Mouse (Mus musculus) cerebellum, adult 8-10 months (tissue): ENCODE measurements around the gene Kif5a.
A peak's percentile ranks its signal among the peaks of the same experiment; 100 is the strongest.
"Not testable (repeated sequence)": the region's sequence is repeated elsewhere in the genome, so short reads cannot be mapped to it uniquely, and the experiment has no call there.

Source experiments
- DNase-seq: peaks from one replicate; pipeline ENCODE4 v3.0.0; 2022

The Kif5a gene

DNA sequence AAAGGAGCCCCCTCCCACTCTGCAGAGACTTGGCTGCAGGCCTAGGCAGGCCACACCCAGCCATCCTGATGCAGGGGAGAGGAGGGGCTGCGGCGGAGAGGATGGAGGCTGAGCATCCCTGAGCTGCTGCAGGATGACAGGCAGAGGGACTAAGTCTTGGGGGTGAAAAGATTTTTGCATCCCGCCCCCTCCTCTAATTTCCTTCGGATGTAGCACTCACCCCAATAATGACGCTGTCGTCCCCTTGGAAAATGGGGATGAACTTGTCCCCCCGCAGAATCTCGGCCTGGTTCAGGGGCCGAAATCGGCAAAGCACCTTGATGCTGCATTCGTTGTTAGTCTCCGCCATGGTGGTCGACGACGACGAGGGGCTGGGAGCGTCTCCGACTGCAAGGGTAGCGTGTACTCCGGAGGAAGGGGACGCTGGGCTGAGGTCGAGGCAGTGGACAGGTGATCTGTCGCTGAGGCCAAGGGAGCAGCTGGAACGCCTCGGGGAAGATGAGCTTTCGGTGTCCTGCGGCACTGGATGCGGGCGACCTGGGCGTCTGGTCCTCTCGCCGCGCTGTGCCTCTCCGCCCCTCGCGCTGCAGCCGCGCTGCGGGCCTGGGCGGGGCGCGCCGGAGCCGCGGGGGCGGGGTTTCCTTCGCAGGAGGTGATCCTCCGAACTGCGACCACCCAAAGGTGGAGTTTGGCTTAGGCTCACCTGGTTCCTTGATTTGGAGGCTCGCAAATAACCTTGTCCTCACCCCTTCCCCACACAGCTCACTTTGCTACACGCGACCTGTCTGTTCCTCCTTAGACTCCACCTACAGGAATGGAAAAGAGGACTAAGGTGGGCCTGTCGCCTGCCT lies at the start of gene Kif5a:
Kif5a (minus strand) TSS at position 801 of the 851 bp plus-strand sequence.
- peak; percentile 77 for DNase-seq

DNA sequence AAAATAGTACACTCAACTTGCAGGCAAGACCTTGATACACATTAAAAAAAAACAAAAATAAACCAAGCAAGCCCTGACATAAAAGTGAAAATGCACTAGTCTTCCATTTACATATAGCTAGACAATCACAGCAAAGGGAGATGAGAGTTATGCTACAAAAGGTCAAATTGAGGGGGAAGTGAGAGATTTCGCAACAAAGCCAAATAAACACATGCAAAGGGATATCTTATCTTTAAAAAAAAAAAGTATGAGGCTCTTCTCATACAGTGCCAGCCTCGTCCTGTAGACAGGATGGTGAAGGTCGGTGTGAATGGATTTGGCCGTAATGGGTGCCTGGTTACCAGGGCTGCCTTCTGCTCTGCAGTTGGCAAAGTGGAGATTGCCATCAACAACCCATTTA lies 49.7 kb upstream of the Kif5a start:
- no peak for DNase-seq

DNA sequence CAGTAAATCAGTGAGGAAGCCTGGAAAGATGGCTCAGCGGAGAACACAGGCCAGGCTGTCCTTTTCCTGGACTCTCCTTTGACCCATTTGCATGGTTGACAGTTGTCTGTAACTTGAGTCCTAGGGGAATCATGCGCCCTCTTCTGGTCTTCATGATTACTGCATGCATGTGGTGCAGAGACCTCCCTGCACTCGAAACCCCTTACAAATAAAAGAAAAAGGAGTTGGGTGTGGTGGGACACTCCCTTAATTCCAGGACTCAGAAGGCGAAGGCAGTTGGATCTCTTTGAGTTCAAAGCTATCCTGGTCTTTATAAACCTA lies 49.2 kb upstream of the Kif5a start:
- DNase-seq = peak; percentile 84

DNA sequence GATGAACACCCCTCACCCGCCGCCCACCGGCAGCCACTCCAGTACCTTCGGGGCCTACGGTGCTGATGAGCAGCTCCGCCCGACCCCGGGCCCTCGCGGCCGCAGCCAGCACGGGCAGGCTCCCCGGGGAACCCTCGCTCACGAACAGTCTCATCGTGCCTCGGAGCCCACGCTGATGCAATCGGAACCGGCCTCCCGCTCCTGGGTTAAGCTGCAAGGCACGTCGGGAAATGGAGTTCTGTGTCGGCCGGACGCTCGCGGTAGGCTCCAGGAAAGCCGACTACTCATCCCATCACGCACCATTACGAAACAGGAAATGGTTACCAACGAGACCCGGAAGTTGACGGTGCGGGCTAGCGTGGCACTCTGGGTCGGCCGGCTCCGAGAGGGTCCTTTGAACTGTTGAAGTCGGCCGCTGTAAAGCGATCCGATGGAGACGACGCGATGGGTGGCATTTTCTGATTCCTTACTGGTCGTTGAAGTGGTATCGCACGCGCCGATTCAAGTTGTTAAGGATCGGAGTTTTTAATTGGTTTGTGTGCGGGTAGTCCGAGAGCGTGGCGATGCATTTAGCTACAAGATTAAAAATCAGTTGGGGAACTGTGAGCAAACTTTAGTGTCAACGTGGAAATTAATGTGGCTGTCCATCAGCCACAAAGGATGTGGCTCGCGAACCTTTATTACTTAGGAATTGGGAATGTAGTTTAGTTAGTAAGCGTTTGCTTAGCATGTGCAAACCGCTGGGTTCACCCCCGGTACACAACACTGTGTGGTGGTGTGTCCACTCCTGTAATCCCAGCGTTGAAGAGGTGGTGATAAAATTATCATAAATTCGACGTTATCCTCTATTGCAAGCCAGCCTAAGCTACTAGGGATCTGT lies 48.6 kb upstream of the Kif5a start, which contains the start of gene Mars:
Mars (minus strand) TSS at position 311 of the 880 bp plus-strand sequence.
- DNase-seq = peak; percentile 91

DNA sequence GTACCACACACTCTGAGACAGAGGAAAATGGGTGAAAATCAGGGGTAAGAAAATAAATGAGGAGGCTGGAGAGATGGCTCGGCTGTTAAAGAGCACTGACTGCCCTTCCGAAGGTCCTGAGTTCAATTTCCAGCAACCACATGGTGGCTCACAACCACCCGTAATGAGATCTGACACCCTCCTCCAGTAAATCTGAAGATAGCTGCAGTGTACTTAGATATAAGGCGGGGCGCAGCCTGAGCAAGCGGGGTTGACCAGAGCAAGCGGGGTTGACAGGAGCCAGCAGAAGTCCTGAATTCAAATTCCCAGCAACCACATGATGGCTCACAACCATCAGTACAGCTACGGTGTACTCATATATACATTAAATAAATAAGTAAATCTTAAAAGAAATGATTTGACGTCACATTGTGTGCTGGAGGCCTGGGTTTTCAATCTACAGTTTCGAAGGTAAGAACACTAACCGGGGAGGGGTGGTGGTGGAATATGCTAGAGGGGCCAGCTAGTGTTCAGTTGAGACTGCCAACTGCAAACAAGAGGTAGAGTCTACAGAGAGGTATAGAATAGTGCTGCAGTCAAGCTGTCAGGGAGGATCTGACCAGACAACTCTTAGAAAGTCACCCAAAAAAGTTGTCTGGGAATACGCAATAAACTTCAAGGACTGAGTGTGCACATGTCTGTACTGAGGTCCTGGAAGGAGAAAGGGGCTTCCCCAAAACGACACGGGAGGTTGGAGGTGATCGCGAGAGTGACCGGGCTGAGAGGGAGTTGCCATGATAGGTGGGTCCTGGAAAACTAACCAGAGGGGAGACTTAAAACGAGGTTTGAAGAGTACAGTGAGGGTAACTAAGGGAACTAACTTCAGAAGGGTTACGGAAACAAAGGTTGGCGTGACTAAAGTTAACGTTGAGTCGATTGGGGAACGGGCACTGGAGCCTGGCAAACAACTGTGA lies 47.7 kb upstream of the Kif5a start:
- DNase-seq = no peak

DNA sequence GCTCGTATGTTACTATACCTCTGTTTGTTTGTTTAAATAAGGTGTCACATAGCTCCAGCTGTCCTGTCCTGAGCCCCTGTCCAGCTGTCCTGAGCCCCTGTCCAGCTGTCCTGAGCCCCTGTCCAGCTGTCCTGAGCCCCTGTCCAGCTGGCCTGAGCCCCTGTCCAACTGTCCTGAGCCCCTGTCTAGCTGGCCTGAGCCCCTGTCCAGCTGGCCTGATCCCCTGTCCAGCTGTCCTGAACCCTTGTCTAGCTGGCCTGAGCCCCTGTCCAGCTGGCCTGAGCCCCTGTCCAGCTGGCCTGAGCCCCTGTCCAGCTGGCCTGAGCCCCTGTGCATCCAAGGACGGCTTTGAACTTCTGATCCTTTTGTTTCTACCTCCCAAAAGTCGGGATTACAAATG lies 46.0 kb upstream of the Kif5a start:
- not testable (repeated sequence) for DNase-seq

DNA sequence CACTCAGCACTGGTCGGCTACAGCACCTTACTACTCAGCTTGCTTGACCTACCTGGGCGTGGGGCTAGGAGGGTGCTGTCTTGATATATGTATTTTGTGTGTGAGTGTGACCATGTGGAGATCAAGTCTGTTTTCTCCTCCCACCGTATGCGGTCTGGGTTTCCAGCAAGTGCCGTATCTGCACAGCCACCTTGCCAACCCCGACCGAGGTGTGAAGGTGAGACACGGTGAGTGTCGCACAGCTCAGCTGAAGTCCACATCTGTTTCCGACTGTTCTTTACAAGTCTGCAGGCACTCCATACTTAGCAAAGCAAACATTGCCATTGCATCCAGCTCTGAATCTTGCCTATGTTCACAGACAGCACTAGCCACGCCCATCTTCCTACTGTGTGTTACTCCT lies 40.0 kb upstream of the Kif5a start:
- no peak for DNase-seq

DNA sequence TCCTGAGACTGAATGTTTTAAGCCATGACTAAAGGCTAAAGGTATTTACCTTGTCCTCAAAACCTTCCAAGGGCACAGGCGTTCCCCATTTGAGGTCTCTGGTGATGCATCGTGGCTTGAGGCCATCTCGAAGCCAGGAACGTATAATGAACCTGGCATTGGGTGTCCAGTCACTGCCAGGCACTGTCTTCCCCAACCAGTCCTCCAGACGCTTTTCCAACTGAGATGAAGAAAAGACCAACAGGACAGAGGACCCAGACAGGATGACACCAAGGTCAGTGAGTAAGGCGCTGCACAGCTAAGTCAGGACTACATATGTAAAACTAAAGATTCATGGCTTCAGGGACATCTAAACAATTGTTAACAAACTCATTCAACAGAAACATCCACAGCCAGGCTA lies 37.2 kb upstream of the Kif5a start:
- DNase-seq = no peak

DNA sequence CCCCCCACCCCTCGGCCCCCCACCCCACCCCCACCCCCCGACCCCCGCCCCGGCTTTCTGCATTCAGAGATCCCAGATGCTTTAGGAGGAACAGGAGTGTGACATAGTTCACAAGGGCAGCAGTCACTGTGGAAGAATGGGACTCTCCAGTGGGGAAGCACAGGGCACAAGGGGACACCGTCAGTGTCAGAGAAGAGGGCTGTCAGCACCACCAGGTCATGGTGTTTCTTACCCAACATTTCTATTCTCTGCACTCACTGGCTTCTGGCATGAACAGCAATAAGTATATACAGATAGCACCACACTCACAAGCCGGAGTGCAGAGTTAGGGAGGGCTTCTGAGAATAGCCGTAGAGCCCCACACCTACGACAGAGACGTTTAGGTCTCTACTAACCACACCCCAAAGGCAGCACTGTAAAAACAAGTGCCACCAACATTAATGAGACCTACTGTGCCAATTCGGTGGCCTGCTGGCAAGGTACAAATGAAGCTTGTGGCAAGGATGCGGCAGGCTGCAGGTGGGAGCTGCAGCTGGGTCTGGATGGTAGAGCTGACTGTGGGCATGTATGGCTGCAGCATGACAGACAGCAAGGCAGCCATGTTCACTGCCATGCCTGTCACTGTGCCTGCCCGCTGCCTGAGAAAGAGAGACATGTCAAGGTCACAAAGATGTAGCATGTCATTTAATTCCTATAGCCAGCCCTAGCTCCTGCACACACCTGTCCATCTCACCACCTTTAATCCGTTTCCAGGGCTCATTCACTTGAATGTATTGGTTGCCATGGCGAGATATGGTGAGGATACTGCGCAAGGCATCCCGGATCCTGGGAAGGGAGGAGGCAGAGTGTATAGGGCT lies 34.1 kb upstream of the Kif5a start:
- no peak for DNase-seq

DNA sequence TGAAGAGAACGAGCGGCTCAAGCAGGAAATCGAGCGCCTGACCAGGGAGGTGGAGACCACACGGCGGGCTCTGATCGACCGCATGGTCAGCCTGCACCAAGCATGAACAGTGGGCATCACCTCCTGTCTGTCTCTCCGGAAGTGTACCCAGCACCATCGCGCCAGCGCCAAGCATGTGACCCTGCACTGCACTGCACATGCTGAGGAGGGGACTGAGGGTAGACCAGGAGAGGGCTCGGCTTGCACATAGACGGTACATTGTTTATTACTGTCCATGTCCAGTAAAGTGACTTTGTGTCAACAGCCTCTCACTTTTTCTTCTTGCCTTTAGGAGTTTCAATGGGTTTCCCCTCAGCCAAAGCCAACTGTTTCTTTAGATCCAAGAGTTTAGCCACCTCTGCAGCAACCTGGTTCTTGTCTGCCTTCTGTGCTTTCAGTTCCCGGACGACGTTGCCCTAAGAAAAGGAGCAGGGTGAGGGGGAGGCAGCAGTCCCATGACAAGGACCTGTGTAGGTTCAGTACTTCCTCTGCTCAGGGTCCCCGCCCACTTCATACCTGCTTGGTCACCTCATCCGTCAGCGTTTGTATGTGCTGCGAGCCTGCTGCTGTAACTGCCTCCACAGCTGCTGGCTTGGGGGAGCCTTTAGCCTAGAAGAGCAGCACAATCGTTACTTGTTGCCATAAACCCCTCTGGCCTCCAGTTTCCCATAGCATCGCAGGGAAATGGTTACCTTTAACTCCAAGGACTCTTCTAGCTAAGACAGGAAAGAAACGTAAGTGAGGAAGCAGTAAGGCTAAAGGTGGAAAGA lies 33.0 kb upstream of the Kif5a start:
- DNase-seq = no peak

DNA sequence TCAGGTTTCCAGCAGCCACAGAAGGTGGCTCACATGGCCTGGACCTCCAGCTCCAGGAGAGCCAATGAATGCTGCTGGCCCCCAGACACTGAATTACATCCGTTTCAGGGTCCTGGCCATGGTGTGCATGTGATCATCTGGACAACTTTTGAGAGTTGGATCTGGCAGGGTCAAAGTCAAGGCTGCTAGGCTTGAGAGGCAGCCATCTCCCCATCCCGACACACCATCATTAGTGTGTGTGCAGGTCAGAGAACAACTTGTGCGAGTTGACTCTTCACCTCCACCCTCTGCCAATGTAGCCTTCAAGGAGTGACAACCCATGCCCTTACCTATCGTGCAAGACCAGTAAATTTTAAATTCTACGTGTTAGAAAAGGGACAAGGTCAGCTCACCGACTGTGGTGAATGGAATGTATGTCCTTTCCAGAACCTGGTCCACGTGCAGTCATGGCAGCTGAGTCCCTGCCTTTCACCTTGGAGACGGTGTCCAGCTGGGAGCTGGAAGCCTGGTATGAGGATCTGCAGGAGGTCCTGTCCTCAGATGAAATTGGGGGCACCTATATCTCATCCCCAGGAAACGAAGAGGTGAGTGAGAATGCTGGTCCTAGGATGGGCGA lies 31.9 kb upstream of the Kif5a start:
- DNase-seq = no peak

DNA sequence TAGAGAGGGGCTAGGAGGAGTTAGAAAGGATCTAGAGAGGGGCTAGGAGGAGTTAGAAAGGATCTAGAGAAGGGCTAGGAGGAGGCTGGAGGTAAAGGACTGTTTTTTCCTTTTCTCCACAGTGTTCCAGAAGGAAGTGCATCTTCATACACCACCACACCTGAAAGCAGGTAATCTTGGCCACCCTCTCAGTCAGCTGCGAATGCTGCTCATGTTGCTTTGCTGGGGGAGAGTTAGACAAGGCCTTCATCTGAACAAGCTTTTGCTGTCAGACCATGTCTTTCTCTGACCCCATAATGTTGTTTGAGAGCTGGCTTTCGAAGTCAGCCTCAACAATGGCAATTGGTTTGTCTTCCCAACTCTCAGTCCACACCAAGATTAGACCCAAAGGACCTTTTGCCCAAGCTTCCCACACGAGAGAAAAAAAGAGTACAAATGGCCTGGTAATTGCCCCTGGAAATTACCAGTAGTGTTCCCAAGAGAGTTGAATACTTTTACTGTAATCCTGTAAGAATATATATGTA lies 30.5 kb upstream of the Kif5a start:
- no peak for DNase-seq

DNA sequence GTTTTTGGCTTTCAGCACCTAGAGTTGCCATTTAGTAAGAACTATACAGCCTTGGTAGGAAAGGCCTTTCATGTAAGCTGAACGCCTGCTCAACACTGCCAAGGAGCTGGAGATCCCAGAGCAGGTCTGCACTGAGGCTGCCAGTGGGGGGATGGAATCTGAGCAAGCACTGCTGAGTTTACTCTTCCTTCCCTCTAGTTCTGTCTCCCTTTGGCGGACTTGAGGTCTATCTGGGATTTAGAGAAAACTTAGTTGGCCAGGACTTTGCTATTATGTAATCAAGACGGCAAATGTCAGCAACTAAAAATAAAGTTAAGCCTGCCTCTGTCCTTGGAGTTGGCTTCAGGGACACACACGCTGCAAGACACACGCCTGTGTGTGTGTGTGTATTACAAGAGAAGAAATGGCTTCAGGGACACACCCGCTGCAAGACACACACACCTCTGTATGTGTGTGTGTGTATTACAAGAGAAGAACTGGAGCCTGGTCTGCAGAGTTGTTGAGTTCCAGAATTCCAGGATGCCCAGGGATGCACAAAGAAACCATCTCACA lies 29.9 kb upstream of the Kif5a start:
- DNase-seq = no peak

DNA sequence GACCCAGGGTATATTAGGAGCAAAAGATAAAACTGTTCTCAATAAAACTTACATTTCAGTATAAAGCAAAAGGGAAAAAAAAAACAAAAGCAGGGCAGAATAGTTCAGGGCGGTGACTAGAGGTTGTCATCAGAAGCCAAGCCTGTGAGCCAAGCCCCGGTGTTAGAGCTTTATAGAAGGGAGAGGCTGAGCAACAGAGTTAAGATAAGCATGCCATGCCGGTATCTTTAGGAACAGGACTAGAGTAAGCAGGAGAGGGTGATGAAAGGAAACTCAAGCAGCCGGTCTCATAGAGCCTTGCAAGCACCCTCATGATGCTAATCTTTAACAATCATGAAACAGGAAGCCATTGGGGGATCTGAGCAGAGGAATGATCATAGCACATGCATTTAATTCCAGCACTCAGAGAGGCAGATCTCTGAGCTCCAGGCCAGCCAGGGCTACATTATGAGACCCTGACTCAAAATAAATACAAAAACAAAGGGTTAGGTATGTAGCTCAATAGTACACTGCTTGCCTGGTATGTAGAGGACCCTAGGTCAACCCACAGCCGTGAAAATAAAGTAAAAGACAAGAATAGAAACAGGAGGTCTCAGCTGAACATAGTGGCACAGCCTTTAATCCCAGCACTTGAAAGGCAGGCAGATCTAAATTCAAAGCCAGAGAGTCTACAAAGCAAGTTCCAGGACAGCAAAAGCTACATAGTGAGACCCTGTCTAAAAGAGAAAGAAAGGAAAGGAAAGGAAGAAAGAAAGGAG lies 28.9 kb upstream of the Kif5a start:
- DNase-seq = no peak

DNA sequence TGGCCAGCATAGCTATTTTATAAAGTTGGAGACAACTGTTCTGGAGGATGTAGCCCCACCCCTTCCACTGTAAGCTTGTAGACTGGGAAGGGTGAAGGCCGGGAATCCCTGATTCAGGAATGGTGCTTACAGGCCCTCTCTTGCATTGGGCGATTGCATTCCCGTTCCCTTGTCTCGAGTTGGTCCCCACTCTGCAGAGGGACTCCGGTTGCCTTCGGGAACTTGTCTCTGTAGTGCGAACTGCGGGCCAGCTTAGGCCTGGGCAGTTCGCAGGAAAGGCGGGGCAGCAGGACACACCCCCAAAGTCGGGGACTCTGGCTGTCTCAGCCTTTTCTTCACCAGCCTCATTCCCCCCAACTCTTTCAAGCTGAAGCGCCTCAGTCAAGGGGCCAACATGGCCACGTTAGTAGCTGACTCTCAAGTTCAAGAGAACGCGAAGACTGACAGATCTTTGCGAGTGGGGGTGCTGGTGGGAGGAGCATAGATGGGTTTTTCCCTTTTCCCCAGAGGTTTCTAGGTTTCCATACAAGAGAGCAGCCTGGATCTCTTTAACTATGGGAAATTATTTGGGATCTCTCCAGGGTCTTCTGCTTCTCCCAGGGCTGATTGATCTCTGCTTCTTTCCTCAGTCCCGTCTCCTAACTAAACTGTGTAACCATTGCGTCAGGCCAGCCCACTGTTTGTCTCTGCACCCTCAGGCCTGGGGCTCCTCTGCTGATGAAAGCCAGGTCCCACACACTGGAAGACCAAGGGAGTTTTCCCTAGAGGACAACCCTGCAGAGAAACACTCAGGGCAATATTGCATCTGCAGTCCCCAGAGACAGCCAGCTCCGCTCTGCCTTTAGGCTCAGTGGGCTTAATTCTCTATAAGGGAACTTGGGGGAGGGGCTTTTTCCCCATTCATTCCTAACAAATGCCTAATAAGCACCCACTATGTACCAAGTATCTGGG lies 28.1 kb upstream of the Kif5a start:
- peak; percentile 40 for DNase-seq

DNA sequence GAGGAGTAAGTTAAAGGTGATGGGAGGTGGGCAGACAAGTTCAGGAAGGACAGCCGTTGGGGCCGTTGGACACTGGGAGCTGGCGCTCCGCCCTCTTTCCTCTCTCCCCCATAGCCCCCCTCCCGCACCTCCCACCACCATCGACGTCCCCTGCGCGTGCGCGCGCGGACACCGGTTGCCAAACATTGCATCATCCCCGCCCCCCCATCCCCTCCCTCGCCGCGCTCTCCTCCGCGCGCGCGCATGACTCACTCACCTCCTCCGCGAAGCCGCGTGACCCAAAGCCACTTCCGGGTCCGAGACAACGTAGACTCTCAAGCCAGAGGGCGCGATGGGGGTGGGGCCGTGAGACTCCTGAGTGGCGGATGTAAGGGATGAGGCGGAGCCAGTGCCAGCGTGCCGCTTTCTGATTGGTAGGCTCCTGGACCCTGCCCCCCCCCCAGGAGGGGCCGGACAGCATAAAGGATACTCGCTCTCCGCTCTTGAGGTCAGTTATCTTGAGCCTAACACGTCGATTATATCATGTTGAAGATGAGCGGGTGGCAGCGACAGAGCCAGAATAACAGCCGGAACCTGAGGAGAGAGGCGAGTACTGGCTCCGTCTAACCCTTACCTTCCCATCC lies 27.3 kb upstream of the Kif5a start:
- DNase-seq = peak; percentile 100

DNA sequence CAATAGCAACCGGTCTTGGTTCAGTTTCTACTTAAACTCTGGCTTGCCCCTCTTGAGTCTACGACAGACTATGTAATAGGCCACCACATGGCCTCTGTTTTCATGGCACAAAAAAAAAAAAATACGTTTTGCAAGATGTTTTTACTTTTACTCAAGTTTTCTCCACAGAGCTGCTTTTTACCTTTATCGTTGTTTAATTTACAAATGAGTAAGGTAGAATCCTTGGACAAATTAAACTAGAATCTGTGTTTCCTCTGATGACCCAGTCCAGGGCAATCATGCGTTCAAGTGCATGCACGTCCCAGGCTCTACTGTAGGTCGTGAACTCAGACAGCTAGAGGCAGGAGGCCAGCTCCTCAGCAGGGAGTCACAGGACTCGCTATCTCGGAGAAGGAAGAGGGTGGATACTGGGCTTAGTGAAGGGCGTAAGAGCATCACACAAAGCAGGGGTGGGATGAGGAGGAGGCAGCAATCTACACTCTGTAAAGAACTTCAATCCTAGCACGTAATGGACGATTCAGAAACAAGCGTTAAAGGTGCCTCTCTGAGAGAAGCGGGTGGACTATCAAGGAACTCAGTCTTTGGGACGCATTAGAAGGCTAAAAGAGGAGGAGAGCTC lies 26.5 kb upstream of the Kif5a start:
- DNase-seq = peak; percentile 80
